Mouse (Mus musculus): Measurements from ENCODE around the gene Ppfia3. TPM values are rescaled to one million over a fixed set of nuclear protein-coding genes. Genes with fewer than 3 reads are reported as not detected.
"Not testable (repeated sequence)": the region's sequence is repeated elsewhere in the genome, so short reads cannot be mapped to it uniquely, and the experiment has no call there.

Ppfia3 gene
- polyA plus RNA-seq, 1 experiment from 2014 or later = 4.8 TPM

DNA sequence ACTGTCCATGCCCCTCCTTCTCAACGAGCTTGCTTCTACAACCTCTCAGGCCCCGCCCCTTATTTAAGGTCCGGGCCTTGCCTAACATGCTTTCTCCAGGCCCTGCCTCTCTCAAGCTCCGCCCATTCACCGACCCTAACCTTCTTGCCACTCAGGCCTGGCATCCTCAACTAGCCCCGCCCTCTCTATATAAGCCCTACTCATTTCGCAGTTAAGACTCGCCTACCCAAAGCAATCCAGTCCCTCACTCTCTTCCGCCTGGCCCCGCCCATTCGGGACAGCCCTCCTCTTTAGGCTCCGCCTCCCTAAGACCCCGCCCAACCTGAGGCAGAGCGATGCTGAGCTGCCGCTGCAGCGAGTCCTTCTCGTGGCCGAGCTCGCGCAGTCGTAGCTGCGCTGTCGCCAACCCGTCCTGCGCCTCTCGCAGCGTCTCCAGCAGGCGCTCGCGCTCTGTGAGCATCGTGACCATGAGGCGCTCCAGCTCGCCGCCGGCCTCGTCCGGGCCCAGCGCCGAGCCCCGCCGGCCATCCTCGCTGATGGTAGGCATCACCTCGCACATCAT lies 5.5 kb downstream of the Ppfia3 start:
- Histone ChIP-seq H3K27ac (replicated peaks; ENCODE audit: low read depth, low read length) (no peak overlapping the region), H3K4me3 (ENCODE audit: low read depth, low read length) (peak overlapping the region; percentile 47), H3K9me3 (ENCODE audit: control insufficient read depth, low read length) (no peaks in the 10 kb centered on the region), H3K4me2 (ENCODE audit: low read depth, low read length) (peak overlapping the region; percentile 82), H3K27me3 (replicated peaks; ENCODE audit: control insufficient read depth, insufficient read depth, low read length) (peaks cover 49% of the 10 kb centered on the region), H3K9ac (ENCODE audit: low read depth, low read length) (peak overlapping the region; percentile 63), H3K4me1 (ENCODE audit: control insufficient read depth, insufficient read depth, low read length) (peaks cover 14% of the 10 kb centered on the region; the same call in 1 of the 2 replicates), H3K36me3 (ENCODE audit: control insufficient read depth, insufficient read depth, low read length) (no peaks in the 10 kb centered on the region)
- peak; percentile 93 for DNase-seq (ENCODE audit: low spot score)
- peak; percentile 87 for ATAC-seq (ENCODE audit: low read depth)
- under 1% methylated on average over 43 of the region's 43 CpGs for WGBS

DNA sequence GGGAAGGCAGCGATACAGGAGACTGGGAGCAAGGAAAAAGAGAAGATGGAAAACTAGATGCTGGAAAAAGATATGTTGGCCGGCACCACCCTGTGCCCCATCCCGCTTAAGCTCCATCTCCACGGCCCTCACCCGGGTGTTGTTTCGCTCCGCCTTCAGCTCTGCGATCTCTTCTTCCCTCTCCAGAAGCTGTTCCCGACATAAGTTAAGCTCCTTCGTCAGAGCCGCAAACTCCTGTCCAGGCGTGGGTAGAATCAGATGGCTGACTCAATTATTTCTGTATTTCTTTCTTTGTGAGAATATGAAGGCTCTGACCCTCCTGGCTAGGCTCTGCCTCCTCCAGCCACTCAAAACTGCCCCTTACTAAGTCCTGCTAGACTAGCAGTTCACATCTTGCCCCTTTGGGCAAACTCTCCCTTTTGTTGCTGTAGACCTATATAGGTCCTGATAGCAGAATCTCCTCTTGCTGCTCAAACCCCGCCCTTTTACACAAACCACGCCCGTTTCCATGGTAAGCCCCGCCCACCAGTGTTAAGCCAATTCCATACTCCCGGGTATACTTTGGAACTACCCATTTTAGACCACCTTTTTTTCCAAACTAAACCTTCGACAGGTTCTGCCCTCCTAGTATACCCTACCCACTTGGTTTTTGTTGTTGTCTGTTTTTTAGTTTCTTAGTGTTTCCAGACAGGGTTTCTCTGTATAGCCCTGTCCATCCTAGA lies 6.3 kb downstream of the Ppfia3 start:
- no peak overlapping the region for H3K9ac ChIP-seq (ENCODE audit: low read depth, low read length)
- no peak overlapping the region for H3K4me3 ChIP-seq (ENCODE audit: low read depth, low read length)
- DNase-seq (ENCODE audit: low spot score) (no peak), ATAC-seq (ENCODE audit: low read depth) (no peak)
- peaks cover 10% of the 10 kb centered on the region; the same call in 1 of the 2 replicates for H3K4me1 ChIP-seq (ENCODE audit: control insufficient read depth, insufficient read depth, low read length)
- H3K27me3 ChIP-seq (replicated peaks; ENCODE audit: control insufficient read depth, insufficient read depth, low read length) = peaks cover 45% of the 10 kb centered on the region
- 52% methylated on average over 18 of the region's 18 CpGs for WGBS
- H3K4me2 ChIP-seq (ENCODE audit: low read depth, low read length) = 0 out of 2 replicates have a peak overlapping the region, but pooled peaks have one; percentile 82
- H3K9me3 ChIP-seq (ENCODE audit: control insufficient read depth, low read length) = no peaks in the 10 kb centered on the region
- H3K27ac ChIP-seq (replicated peaks; ENCODE audit: low read depth, low read length) = no peak overlapping the region
- H3K36me3 ChIP-seq (ENCODE audit: control insufficient read depth, insufficient read depth, low read length) = no peaks in the 10 kb centered on the region

DNA sequence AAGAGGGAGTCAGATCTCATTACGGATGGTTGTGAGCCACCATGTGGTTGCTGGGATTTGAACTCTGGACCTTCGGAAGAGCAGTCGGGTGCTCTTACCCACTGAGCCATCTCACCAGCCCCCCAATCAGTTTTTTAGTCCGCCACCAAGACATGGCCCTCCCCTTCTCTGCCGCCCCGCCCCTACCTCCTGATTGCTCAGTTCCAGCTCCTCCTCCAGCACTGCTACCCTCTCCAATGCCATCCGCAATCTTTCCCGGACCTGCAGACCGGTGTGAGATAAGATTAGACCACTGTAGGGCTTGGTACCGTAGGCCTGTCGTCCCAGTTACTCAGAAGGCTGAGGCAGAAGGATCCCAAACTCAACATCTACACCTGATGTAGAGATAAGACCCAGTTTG lies 7.7 kb downstream of the Ppfia3 start:
- H3K27ac ChIP-seq (replicated peaks; ENCODE audit: low read depth, low read length) = not testable (repeated sequence)

DNA sequence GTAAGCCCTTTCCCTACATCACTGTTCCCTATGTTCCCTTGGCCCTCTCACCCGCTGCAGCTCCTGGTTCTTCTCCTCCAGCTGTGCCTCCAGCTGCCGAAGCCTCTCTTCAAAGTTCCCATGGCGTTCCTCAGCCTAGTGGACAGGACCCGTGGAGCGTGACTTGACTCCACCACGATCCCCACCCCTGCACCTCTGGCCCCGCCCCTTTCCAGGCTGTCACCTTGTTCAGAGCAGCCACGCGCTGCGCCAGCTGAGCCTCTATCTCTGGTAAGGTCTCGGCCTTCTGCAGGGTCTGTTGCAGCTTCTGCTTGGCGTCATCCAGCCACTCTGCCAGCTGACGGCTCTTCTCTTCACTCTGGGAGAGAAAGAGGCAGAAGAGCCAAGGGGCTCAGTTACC lies 10.7 kb downstream of the Ppfia3 start:
- peaks cover 10% of the 10 kb centered on the region for H3K27me3 ChIP-seq (replicated peaks; ENCODE audit: control insufficient read depth, insufficient read depth, low read length)
- 44% methylated on average over 12 of the region's 13 CpGs for WGBS
- no peak for ATAC-seq (ENCODE audit: low read depth)

More for the DNA sequence above, 7.7 kb downstream of the Ppfia3 start:
- H3K9ac ChIP-seq (ENCODE audit: low read depth, low read length); H3K4me2 ChIP-seq (ENCODE audit: low read depth, low read length); H3K4me3 ChIP-seq (ENCODE audit: low read depth, low read length); H3K9me3 ChIP-seq (ENCODE audit: control insufficient read depth, low read length); H3K36me3 ChIP-seq (ENCODE audit: control insufficient read depth, insufficient read depth, low read length); DNase-seq (ENCODE audit: low spot score); H3K4me1 ChIP-seq (ENCODE audit: control insufficient read depth, insufficient read depth, low read length); ATAC-seq (ENCODE audit: low read depth): not testable (repeated sequence)
- H3K27me3 ChIP-seq (replicated peaks; ENCODE audit: control insufficient read depth, insufficient read depth, low read length) = peaks cover 36% of the 10 kb centered on the region
- 59% methylated on average over 10 of the region's 11 CpGs for WGBS

DNA sequence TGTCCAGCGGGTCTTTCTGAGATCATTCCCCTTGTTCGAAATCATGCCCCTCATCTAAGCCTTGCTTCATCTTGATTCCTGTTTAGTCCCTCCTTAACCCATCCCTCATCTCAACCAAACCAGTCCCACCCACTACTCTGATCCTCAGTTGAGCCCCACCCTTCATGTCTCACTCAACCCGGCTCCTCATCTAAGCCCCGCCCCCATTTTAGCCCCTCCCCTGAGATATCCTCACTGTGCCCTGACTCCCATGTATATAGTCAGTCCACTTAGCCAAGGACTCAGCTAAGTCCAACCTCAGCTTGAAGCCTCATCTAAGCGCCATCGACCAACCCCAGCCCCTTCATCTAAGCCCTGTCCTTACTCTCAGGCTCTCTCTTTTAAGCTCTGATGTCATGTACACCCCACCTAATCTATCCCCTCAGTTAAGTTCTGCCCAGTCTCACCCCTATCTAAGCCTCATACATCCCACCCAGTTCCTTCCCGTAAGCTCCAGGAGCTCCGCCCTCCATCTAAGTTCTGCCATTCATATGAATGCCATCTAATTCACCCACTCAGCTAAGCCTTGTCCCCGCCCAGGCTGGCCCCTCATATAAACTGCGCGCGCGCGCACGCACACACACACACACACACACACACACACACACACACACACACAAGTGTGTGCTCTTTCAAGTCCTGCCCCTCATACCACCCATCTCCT lies 11.3 kb downstream of the Ppfia3 start:
- Histone ChIP-seq H3K27me3 (replicated peaks; ENCODE audit: control insufficient read depth, insufficient read depth, low read length) (0 out of 2 replicates have a peak, but pooled peaks cover 5% of the 10 kb centered on the region), H3K4me3 (ENCODE audit: low read depth, low read length) (no peak overlapping the region), H3K4me1 (ENCODE audit: control insufficient read depth, insufficient read depth, low read length) (no peaks in the 10 kb centered on the region), H3K9ac (ENCODE audit: low read depth, low read length) (no peak overlapping the region), H3K9me3 (ENCODE audit: control insufficient read depth, low read length) (no peaks in the 10 kb centered on the region), H3K36me3 (ENCODE audit: control insufficient read depth, insufficient read depth, low read length) (no peaks in the 10 kb centered on the region), H3K4me2 (ENCODE audit: low read depth, low read length) (no peak overlapping the region), H3K27ac (replicated peaks; ENCODE audit: low read depth, low read length) (no peak overlapping the region)
- ATAC-seq (ENCODE audit: low read depth) (no peak), DNase-seq (ENCODE audit: low spot score) (no peak)
- WGBS = 74% methylated on average over 15 of the region's 15 CpGs

More for the DNA sequence above, 10.7 kb downstream of the Ppfia3 start:
- Histone ChIP-seq H3K4me3 (ENCODE audit: low read depth, low read length) (no peak overlapping the region), H3K4me2 (ENCODE audit: low read depth, low read length) (no peak overlapping the region), H3K9ac (ENCODE audit: low read depth, low read length) (no peak overlapping the region), H3K27ac (replicated peaks; ENCODE audit: low read depth, low read length) (no peak overlapping the region), H3K36me3 (ENCODE audit: control insufficient read depth, insufficient read depth, low read length) (no peaks in the 10 kb centered on the region), H3K4me1 (ENCODE audit: control insufficient read depth, insufficient read depth, low read length) (no peaks in the 10 kb centered on the region), H3K9me3 (ENCODE audit: control insufficient read depth, low read length) (no peaks in the 10 kb centered on the region)
- no peak for DNase-seq (ENCODE audit: low spot score)

DNA sequence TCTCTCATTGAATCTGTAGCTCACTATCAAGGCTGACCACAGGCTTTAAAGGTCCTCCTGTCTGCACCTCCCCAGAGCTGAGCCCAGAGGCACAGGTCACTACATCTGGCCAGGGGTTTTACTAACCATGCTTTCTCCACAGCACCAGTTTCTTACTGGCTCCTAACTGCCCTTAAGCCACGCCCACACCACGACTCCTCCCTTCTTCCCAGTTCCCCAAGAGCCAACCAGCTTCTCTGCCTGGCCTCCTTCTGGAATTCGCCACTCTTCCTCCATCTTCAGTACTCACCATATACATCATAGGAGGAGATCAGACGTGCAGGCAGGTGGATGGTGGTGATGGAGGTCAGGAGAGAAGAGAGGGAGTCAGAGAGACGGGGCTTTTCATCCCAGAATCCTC lies 13.8 kb downstream of the Ppfia3 start:
- Histone ChIP-seq H3K27me3 (replicated peaks; ENCODE audit: control insufficient read depth, insufficient read depth, low read length) (no peaks in the 10 kb centered on the region), H3K9ac (ENCODE audit: low read depth, low read length) (no peak overlapping the region), H3K4me2 (ENCODE audit: low read depth, low read length) (no peak overlapping the region), H3K4me1 (ENCODE audit: control insufficient read depth, insufficient read depth, low read length) (no peaks in the 10 kb centered on the region), H3K36me3 (ENCODE audit: control insufficient read depth, insufficient read depth, low read length) (no peaks in the 10 kb centered on the region), H3K9me3 (ENCODE audit: control insufficient read depth, low read length) (no peaks in the 10 kb centered on the region), H3K4me3 (ENCODE audit: low read depth, low read length) (no peak overlapping the region), H3K27ac (replicated peaks; ENCODE audit: low read depth, low read length) (no peak overlapping the region)
- 26% methylated on average over 5 of the region's 5 CpGs for WGBS
- DNase-seq (ENCODE audit: low spot score) = no peak
- no peak for ATAC-seq (ENCODE audit: low read depth)

DNA sequence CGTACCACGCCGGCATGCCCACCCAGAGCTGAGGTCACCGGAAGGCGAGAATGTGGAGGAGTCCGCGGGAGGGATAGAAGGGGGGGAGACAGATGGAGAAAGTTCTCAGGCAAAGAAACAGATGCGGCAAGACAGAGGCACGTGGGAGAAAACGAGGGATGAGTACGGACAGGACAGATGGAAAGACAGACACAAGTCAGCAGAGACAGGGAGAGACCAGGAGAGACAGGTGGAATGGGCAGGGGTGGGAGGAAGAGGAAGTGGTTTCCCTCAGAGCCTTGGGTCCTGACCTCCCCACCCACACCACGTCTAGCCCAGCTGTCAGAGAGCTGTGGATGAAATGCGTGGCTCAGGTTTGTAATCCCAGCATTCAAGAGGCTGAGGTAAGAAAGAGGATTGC lies 19.9 kb downstream of the Ppfia3 start:
- WGBS = 69% methylated on average over 13 of the region's 13 CpGs
- Histone ChIP-seq H3K27ac (replicated peaks; ENCODE audit: low read depth, low read length) (no peak overlapping the region), H3K36me3 (ENCODE audit: control insufficient read depth, insufficient read depth, low read length) (no peaks in the 10 kb centered on the region), H3K4me2 (ENCODE audit: low read depth, low read length) (no peak overlapping the region), H3K4me3 (ENCODE audit: low read depth, low read length) (no peak overlapping the region), H3K9ac (ENCODE audit: low read depth, low read length) (no peak overlapping the region), H3K27me3 (replicated peaks; ENCODE audit: control insufficient read depth, insufficient read depth, low read length) (no peaks in the 10 kb centered on the region), H3K4me1 (ENCODE audit: control insufficient read depth, insufficient read depth, low read length) (no peaks in the 10 kb centered on the region), H3K9me3 (ENCODE audit: control insufficient read depth, low read length) (no peaks in the 10 kb centered on the region)
- no peak for DNase-seq (ENCODE audit: low spot score)
- no peak for ATAC-seq (ENCODE audit: low read depth)

DNA sequence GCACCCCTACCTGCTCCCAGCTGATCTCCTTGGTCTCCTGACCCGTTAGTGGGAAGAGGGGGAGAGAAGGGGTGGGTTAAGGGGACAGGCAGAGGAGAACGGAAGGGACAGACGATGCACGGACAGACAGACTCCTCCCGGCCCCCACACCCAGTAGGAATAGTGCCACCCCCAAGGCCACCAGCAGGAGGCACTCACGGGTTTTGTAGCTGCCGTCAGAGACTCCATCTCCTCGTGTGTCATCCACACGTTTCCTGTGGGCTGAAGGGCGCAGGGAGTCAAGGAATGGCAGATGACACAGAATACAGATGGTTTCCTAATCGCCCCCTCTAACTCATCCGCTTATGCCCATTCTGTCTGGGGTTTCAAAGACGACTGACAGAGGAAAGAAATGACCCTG lies 23.3 kb downstream of the Ppfia3 start:
- ATAC-seq (ENCODE audit: low read depth) (no peak), DNase-seq (ENCODE audit: low spot score) (no peak)
- no peaks in the 10 kb centered on the region for H3K9me3 ChIP-seq (ENCODE audit: control insufficient read depth, low read length)
- H3K4me3 ChIP-seq (ENCODE audit: low read depth, low read length) = no peak overlapping the region
- H3K9ac ChIP-seq (ENCODE audit: low read depth, low read length) = no peak overlapping the region
- no peaks in the 10 kb centered on the region for H3K27me3 ChIP-seq (replicated peaks; ENCODE audit: control insufficient read depth, insufficient read depth, low read length)
- H3K27ac ChIP-seq (replicated peaks; ENCODE audit: low read depth, low read length) = no peak overlapping the region
- no peaks in the 10 kb centered on the region for H3K36me3 ChIP-seq (ENCODE audit: control insufficient read depth, insufficient read depth, low read length)
- H3K4me2 ChIP-seq (ENCODE audit: low read depth, low read length) = no peak overlapping the region
- 31% methylated on average over 13 of the region's 13 CpGs for WGBS
- H3K4me1 ChIP-seq (ENCODE audit: control insufficient read depth, insufficient read depth, low read length) = peaks cover 28% of the 10 kb centered on the region

Measured in embryonic facial prominence, embryonic 14.5 days (tissue).